ENCODE assay signal across 8 mouse cellular contexts in the genomic region with DNA sequence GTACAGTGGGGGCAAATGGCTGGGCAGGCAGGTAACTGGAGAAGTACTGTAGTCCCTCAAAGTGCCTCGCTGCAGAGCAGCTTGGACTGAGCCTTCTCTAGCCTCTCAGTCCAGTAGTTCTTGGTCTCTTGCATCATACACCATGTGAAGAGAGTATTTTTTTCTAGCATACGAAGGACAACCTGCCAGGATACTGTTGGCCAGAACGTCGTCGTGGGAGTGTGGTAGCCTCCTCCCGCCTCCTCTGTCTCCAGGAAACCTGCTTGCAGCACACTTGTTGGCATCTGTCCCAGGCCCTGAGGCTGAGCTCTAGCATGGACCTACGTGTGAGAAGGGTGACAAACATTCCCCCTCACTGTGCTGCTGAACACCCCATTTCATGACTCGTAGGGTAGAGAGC. TPM values are rescaled to one million over a fixed set of nuclear protein-coding genes. Genes with fewer than 3 reads are reported as not detected.
DNase-seq lines count a peak whose midpoint lies in the region; ATAC-seq and TF ChIP-seq lines count a peak whose summit lies in the region.

No protein-coding gene starts in this region.

- 14% methylated on average over 8 of the region's 8 CpGs for WGBS in kidney, adult 2 months
- WGBS in kidney, embryonic 14.5 days = 78% methylated on average over 8 of the region's 8 CpGs
- WGBS in heart, postnatal 0 days = 21% methylated on average over 8 of the region's 8 CpGs
- WGBS in stomach, postnatal 0 days = 37% methylated on average over 8 of the region's 8 CpGs
- WGBS in forebrain, embryonic 14.5 days = 55% methylated on average over 8 of the region's 8 CpGs

- TF ChIP-seq CTCF in kidney, adult 2 months (conservative IDR thresholded peaks at IDR 0.05; ENCODE audit: insufficient read depth, insufficient read length, low read depth, low read length) = no peak
- no peak for TF ChIP-seq CTCF in heart, postnatal 0 days (IDR thresholded peaks at IDR 0.05; ENCODE audit: low read depth)
- no peak for TF ChIP-seq CTCF in stomach, postnatal 0 days (IDR thresholded peaks at IDR 0.05; ENCODE audit: low read depth)

- no peak for TF ChIP-seq POLR2A in kidney, adult 2 months (IDR thresholded peaks at IDR 0.05; ENCODE audit: low read depth, low read length)

- no peaks in the 10 kb centered on the region for H3K36me3 ChIP-seq in kidney, adult 2 months (ENCODE audit: control insufficient read depth, insufficient read depth, low read length)
- peaks cover 7% of the 10 kb centered on the region; the same call in 1 of the 2 replicates for H3K36me3 ChIP-seq in kidney, embryonic 14.5 days (ENCODE audit: control insufficient read depth, insufficient read depth, low read length)
- H3K36me3 ChIP-seq in heart, postnatal 0 days (replicated peaks; ENCODE audit: control insufficient read depth, insufficient read depth, low read length) = peaks cover 8% of the 10 kb centered on the region; the same call in 1 of the 2 replicates
- peaks cover 9% of the 10 kb centered on the region for H3K36me3 ChIP-seq in stomach, postnatal 0 days (ENCODE audit: control insufficient read depth, insufficient read depth, low read length)
- H3K36me3 ChIP-seq in forebrain, embryonic 14.5 days (ENCODE audit: control insufficient read depth, insufficient read depth, low read length) = 0 out of 2 replicates have a peak, but pooled peaks cover 12% of the 10 kb centered on the region

- H3K4me2 ChIP-seq in kidney, embryonic 14.5 days (replicated peaks; ENCODE audit: low read depth, low read length) = no peak overlapping the region
- no peak overlapping the region for H3K4me2 ChIP-seq in heart, postnatal 0 days (ENCODE audit: low read depth, low read length)
- no peak overlapping the region for H3K4me2 ChIP-seq in stomach, postnatal 0 days (replicated peaks; ENCODE audit: low read depth)
- no peak overlapping the region for H3K4me2 ChIP-seq in forebrain, embryonic 14.5 days (ENCODE audit: low read length)

- H3K9ac ChIP-seq in kidney, embryonic 14.5 days (ENCODE audit: low read depth, low read length) = no peak overlapping the region
- H3K9ac ChIP-seq in heart, postnatal 0 days (replicated peaks; ENCODE audit: low read depth, low read length) = no peak overlapping the region
- no peak overlapping the region for H3K9ac ChIP-seq in stomach, postnatal 0 days (ENCODE audit: low read length)
- H3K9ac ChIP-seq in forebrain, embryonic 14.5 days (ENCODE audit: low read length) = no peak overlapping the region

- no peaks in the 10 kb centered on the region for H3K27me3 ChIP-seq in kidney, adult 2 months (replicated peaks; ENCODE audit: control insufficient read depth, insufficient read depth, low read length)
- H3K27me3 ChIP-seq in kidney, embryonic 14.5 days (ENCODE audit: control insufficient read depth, insufficient read depth, low read length) = no peaks in the 10 kb centered on the region
- no peaks in the 10 kb centered on the region for H3K27me3 ChIP-seq in heart, postnatal 0 days (ENCODE audit: control insufficient read depth, insufficient read depth, low read length)
- no peaks in the 10 kb centered on the region for H3K27me3 ChIP-seq in stomach, postnatal 0 days (ENCODE audit: control insufficient read depth, insufficient read depth, low read length)
- H3K27me3 ChIP-seq in forebrain, embryonic 14.5 days (replicated peaks; ENCODE audit: control insufficient read depth, insufficient read depth, low read length) = no peaks in the 10 kb centered on the region

- H3K9me3 ChIP-seq in kidney, embryonic 14.5 days (ENCODE audit: control insufficient read depth, low read length) = no peaks in the 10 kb centered on the region
- H3K9me3 ChIP-seq in heart, postnatal 0 days (replicated peaks; ENCODE audit: control insufficient read depth, low read length) = no peaks in the 10 kb centered on the region
- no peaks in the 10 kb centered on the region for H3K9me3 ChIP-seq in stomach, postnatal 0 days (ENCODE audit: control insufficient read depth, low read length)
- H3K9me3 ChIP-seq in forebrain, embryonic 14.5 days (replicated peaks; ENCODE audit: control insufficient read depth, low read length) = no peaks in the 10 kb centered on the region

- DNase-seq in kidney, adult 2 months = peak; percentile 90
- DNase-seq in adrenal gland, postnatal 14 days = peak; percentile 90
- peak; percentile 39 for DNase-seq in heart, postnatal 0 days (ENCODE audit: low spot score)
- DNase-seq in lung, adult 18-20 months = peak; percentile 83 to 90
- peak; percentile 73 for DNase-seq in stomach, postnatal 0 days (ENCODE audit: low spot score)
- DNase-seq in forebrain, embryonic 14.5 days (ENCODE audit: low spot score) = no peak
- no peak for DNase-seq in retina, embryonic 14.5 days (ENCODE audit: low spot score)

- no peak overlapping the region for H3K4me3 ChIP-seq in kidney, adult 2 months (ENCODE audit: insufficient read depth, low read depth, low read length)
- no peak overlapping the region for H3K4me3 ChIP-seq in kidney, embryonic 14.5 days (ENCODE audit: low read length)
- H3K4me3 ChIP-seq in heart, postnatal 0 days (ENCODE audit: low read depth, low read length) = no peak overlapping the region
- H3K4me3 ChIP-seq in stomach, postnatal 0 days (ENCODE audit: low read depth, low read length) = no peak overlapping the region
- H3K4me3 ChIP-seq in forebrain, embryonic 14.5 days (ENCODE audit: low read depth, low read length) = no peak overlapping the region

- H3K27ac ChIP-seq in kidney, adult 2 months (ENCODE audit: insufficient read depth, low read depth, low read length) = no peak overlapping the region
- H3K27ac ChIP-seq in kidney, embryonic 14.5 days (ENCODE audit: low read depth, low read length) = no peak overlapping the region
- no peak overlapping the region for H3K27ac ChIP-seq in heart, postnatal 0 days (ENCODE audit: low read depth)
- peak overlapping the region; percentile 49; the same call in 1 of the 2 replicates for H3K27ac ChIP-seq in stomach, postnatal 0 days (replicated peaks)
- H3K27ac ChIP-seq in forebrain, embryonic 14.5 days (ENCODE audit: low read depth, low read length) = no peak overlapping the region

- peaks cover 7% of the 10 kb centered on the region; the same call in 1 of the 2 replicates for H3K4me1 ChIP-seq in kidney, adult 2 months (ENCODE audit: control insufficient read depth, insufficient read depth, low read length)
- H3K4me1 ChIP-seq in kidney, embryonic 14.5 days (ENCODE audit: control insufficient read depth, insufficient read depth, low read length) = peaks cover 3% of the 10 kb centered on the region; the same call in 1 of the 2 replicates
- peaks cover 8% of the 10 kb centered on the region; the same call in 1 of the 2 replicates for H3K4me1 ChIP-seq in heart, postnatal 0 days (ENCODE audit: control insufficient read depth, insufficient read depth)
- peaks cover 7% of the 10 kb centered on the region for H3K4me1 ChIP-seq in stomach, postnatal 0 days (replicated peaks; ENCODE audit: control insufficient read depth, insufficient read depth)
- 0 out of 2 replicates have a peak, but pooled peaks cover 3% of the 10 kb centered on the region for H3K4me1 ChIP-seq in forebrain, embryonic 14.5 days (ENCODE audit: control insufficient read depth, insufficient read depth, low read length)

- no peak for ATAC-seq in kidney, embryonic 14.5 days (ENCODE audit: low FRiP score, low TSS enrichment)
- ATAC-seq in heart, postnatal 0 days (ENCODE audit: insufficient read depth, low read depth) = 0 out of 2 replicates have a peak, but pooled peaks have one; percentile 13
- ATAC-seq in stomach, postnatal 0 days (ENCODE audit: low FRiP score, low TSS enrichment) = peak; percentile 36; the same call in 1 of the 2 replicates
- no peak for ATAC-seq in forebrain, embryonic 14.5 days

- TF ChIP-seq EP300 in heart, postnatal 0 days (IDR thresholded peaks at IDR 0.05; ENCODE audit: low read depth) = no peak
- no peak for TF ChIP-seq EP300 in stomach, postnatal 0 days (optimal IDR thresholded peaks at IDR 0.05)

RNA-seq across cellular contexts. Expression of a gene that starts 6.5 kb away (rescaled TPM):
- 23.7 and 24.0 TPM in 2 replicates for polyA plus RNA-seq in kidney, adult 2 months (2012; rRNA removed)
- polyA plus RNA-seq in kidney, embryonic 14.5 days (2014; fragmentation: Nextera tagmentation; extraction: Ambion mirVana) = 16.4 and 16.8 TPM in 2 replicates
- 16.2 and 22.7 TPM in 2 replicates for total RNA-seq in adrenal gland, postnatal 14 days (2021)
- total RNA-seq in heart, postnatal 0 days (2014; rRNA removed; ENCODE audit: low replicate concordance) = 2.0 and 17.8 TPM in 2 replicates
- 9.2 and 9.7 TPM in 2 replicates for polyA plus RNA-seq in heart, postnatal 0 days (2015; fragmentation: Nextera tagmentation; extraction: Ambion mirVana)
- 23.5 and 26.0 TPM in 2 replicates for polyA plus RNA-seq in stomach, postnatal 0 days (2015; fragmentation: Nextera tagmentation; extraction: Ambion mirVana)
- polyA plus RNA-seq in forebrain, embryonic 14.5 days (2014; fragmentation: Nextera tagmentation; extraction: Ambion mirVana) = 12.8 and 13.8 TPM in 2 replicates

RNA-seq across cellular contexts. Expression of a gene that starts 17.0 kb away (rescaled TPM):
- 51.1 and 52.4 TPM in 2 replicates for polyA plus RNA-seq in kidney, adult 2 months (2012; rRNA removed)
- 16.8 and 25.8 TPM in 2 replicates for polyA plus RNA-seq in kidney, embryonic 14.5 days (2014; fragmentation: Nextera tagmentation; extraction: Ambion mirVana)
- 1.1 and 1.3 TPM in 2 replicates for total RNA-seq in adrenal gland, postnatal 14 days (2021)
- total RNA-seq in heart, postnatal 0 days (2014; rRNA removed; ENCODE audit: low replicate concordance) = 0.27 TPM in 1 of 2 replicates, not detected in the other
- polyA plus RNA-seq in heart, postnatal 0 days (2015; fragmentation: Nextera tagmentation; extraction: Ambion mirVana) = 0.15 and 0.19 TPM in 2 replicates
- 32.5 and 38.1 TPM in 2 replicates for polyA plus RNA-seq in stomach, postnatal 0 days (2015; fragmentation: Nextera tagmentation; extraction: Ambion mirVana)
- 0.53 and 0.54 TPM in 2 replicates for polyA plus RNA-seq in forebrain, embryonic 14.5 days (2014; fragmentation: Nextera tagmentation; extraction: Ambion mirVana)

RNA-seq across cellular contexts. Expression of a gene that starts 22.9 kb away (rescaled TPM):
- polyA plus RNA-seq in kidney, adult 2 months (2012; rRNA removed) = 194 and 206 TPM in 2 replicates
- polyA plus RNA-seq in kidney, embryonic 14.5 days (2014; fragmentation: Nextera tagmentation; extraction: Ambion mirVana) = 107 and 108 TPM in 2 replicates
- 90.0 and 110 TPM in 2 replicates for total RNA-seq in adrenal gland, postnatal 14 days (2021)
- 61.1 and 82.4 TPM in 2 replicates for total RNA-seq in heart, postnatal 0 days (2014; rRNA removed; ENCODE audit: low replicate concordance)
- polyA plus RNA-seq in heart, postnatal 0 days (2015; fragmentation: Nextera tagmentation; extraction: Ambion mirVana) = 62.1 and 65.7 TPM in 2 replicates
- polyA plus RNA-seq in stomach, postnatal 0 days (2015; fragmentation: Nextera tagmentation; extraction: Ambion mirVana) = 161 and 178 TPM in 2 replicates
- 73.8 and 80.9 TPM in 2 replicates for polyA plus RNA-seq in forebrain, embryonic 14.5 days (2014; fragmentation: Nextera tagmentation; extraction: Ambion mirVana)

RNA-seq across cellular contexts. Expression of a gene that starts 26.1 kb away (rescaled TPM):
- polyA plus RNA-seq in kidney, adult 2 months (2012; rRNA removed) = 10.5 and 12.3 TPM in 2 replicates
- polyA plus RNA-seq in kidney, embryonic 14.5 days (2014; fragmentation: Nextera tagmentation; extraction: Ambion mirVana) = 11.6 and 12.6 TPM in 2 replicates
- 1.7 and 2.0 TPM in 2 replicates for total RNA-seq in adrenal gland, postnatal 14 days (2021)
- 4.2 and 6.7 TPM in 2 replicates for total RNA-seq in heart, postnatal 0 days (2014; rRNA removed; ENCODE audit: low replicate concordance)
- 1.6 and 2.3 TPM in 2 replicates for polyA plus RNA-seq in heart, postnatal 0 days (2015; fragmentation: Nextera tagmentation; extraction: Ambion mirVana)
- 2.3 and 2.7 TPM in 2 replicates for polyA plus RNA-seq in stomach, postnatal 0 days (2015; fragmentation: Nextera tagmentation; extraction: Ambion mirVana)
- polyA plus RNA-seq in forebrain, embryonic 14.5 days (2014; fragmentation: Nextera tagmentation; extraction: Ambion mirVana) = 8.1 and 8.2 TPM in 2 replicates

RNA-seq across cellular contexts. Expression of a gene that starts 28.1 kb away (rescaled TPM):
- 15.6 and 19.7 TPM in 2 replicates for polyA plus RNA-seq in kidney, adult 2 months (2012; rRNA removed)
- 89.5 and 104 TPM in 2 replicates for polyA plus RNA-seq in kidney, embryonic 14.5 days (2014; fragmentation: Nextera tagmentation; extraction: Ambion mirVana)
- total RNA-seq in adrenal gland, postnatal 14 days (2021) = 43.9 and 46.4 TPM in 2 replicates
- 14.0 and 21.9 TPM in 2 replicates for total RNA-seq in heart, postnatal 0 days (2014; rRNA removed; ENCODE audit: low replicate concordance)
- 29.1 and 31.4 TPM in 2 replicates for polyA plus RNA-seq in heart, postnatal 0 days (2015; fragmentation: Nextera tagmentation; extraction: Ambion mirVana)
- polyA plus RNA-seq in stomach, postnatal 0 days (2015; fragmentation: Nextera tagmentation; extraction: Ambion mirVana) = 52.4 and 55.5 TPM in 2 replicates
- 78.6 and 80.3 TPM in 2 replicates for polyA plus RNA-seq in forebrain, embryonic 14.5 days (2014; fragmentation: Nextera tagmentation; extraction: Ambion mirVana)

Comparison
In these comparisons a context has a peak if more than half of its experiments do, and no peak if none do; other contexts are left out.
1. DNase-seq: peak in kidney, adult 2 months (single experiment), adrenal gland, postnatal 14 days (single experiment), heart, postnatal 0 days (single experiment), lung, adult 18-20 months (2 of 2) and stomach, postnatal 0 days (single experiment); none in forebrain, embryonic 14.5 days (single experiment) and retina, embryonic 14.5 days (single experiment).
2. ATAC-seq: peak in heart, postnatal 0 days (single experiment) and stomach, postnatal 0 days (single experiment); none in kidney, embryonic 14.5 days (single experiment) and forebrain, embryonic 14.5 days (single experiment).
3. RNA of a gene that starts 17.0 kb away (polyA plus RNA-seq): 51.1 to 52.4 TPM in kidney, adult 2 months, 32.5 to 38.1 TPM in stomach, postnatal 0 days and 16.8 to 25.8 TPM in kidney, embryonic 14.5 days; 0.53 to 0.54 TPM in forebrain, embryonic 14.5 days and 0.15 to 0.19 TPM in heart, postnatal 0 days; every median in the first group is over 10 times any median in the second.